ENCODE assay signal across 9 mouse cellular contexts in genomic region chr11:5542482-5543185, GRCm38 (mm10). TPM values are rescaled to one million over a fixed set of nuclear protein-coding genes. Genes with fewer than 3 reads are reported as not detected.
DNase-seq lines count a peak whose midpoint lies in the region; ATAC-seq and TF ChIP-seq lines count a peak whose summit lies in the region.
"Had no signal": no experiment of that assay in that cellular context is flagged by ENCODE, and none has a peak within 500 bp of the region (broad histone marks: within the 10 kb centered on the region; RNA-seq: fewer than 3 reads in every experiment).

No protein-coding gene starts in this region.

- H3K9me3 ChIP-seq in heart, embryonic 14.5 days (ENCODE audit: control insufficient read depth, low read length), result no peaks in the 10 kb centered on the region
- H3K9me3 ChIP-seq in hindbrain, embryonic 12.5 days (replicated peaks), result no peaks in the 10 kb centered on the region
- H3K9me3 ChIP-seq in midbrain, embryonic 10.5 days (replicated peaks), result no peaks in the 10 kb centered on the region

- peaks cover 3 to 12% of the 10 kb centered on the region in 2 experiments; a peak in 3 of 4 replicates for H3K4me1 ChIP-seq in heart, embryonic 14.5 days (ENCODE audit: control insufficient read depth in 2 of 2, insufficient read depth in 2 of 2, low read length in 2 of 2)
- H3K4me1 ChIP-seq in bone marrow macrophage, adult 2 months (ENCODE audit: control insufficient read depth, insufficient read depth, low read length), result peaks cover 28% of the 10 kb centered on the region
- H3K4me1 ChIP-seq in hindbrain, embryonic 12.5 days, result peaks cover 12% of the 10 kb centered on the region
- peaks cover 32% of the 10 kb centered on the region for H3K4me1 ChIP-seq in midbrain, embryonic 10.5 days

- intact Hi-C loops in left cerebral cortex, postnatal 36 days (cut with DNase I), result loop anchor here (2.0 kb wide), 1 partner anchor 22 kb away; the partner anchor contains the start of gene Xbp1

- H3K9ac ChIP-seq in heart, embryonic 14.5 days (ENCODE audit: low read length), result no peak overlapping the region
- no peak overlapping the region for H3K9ac ChIP-seq in hindbrain, embryonic 12.5 days

- no peak for DNase-seq in heart, postnatal 4 days
- no peak for DNase-seq in midbrain, embryonic 10.5 days (ENCODE audit: low spot score)
- no peak for DNase-seq in adrenal gland, adult 18-20 months (ENCODE audit: low spot score in 2 of 2)
- DNase-seq in gastrocnemius, postnatal 4 days (ENCODE audit: low spot score in 2 of 2), result no peak
- DNase-seq in left cerebral cortex, postnatal 36 days (ENCODE audit: low spot score in 2 of 2), result no peak

- WGBS in heart, embryonic 14.5 days, result 51% methylated on average over 5 of the region's 5 CpGs
- 55% methylated on average over 5 of the region's 5 CpGs for WGBS in hindbrain, embryonic 12.5 days
- 58% methylated on average over 5 of the region's 5 CpGs for WGBS in midbrain, embryonic 10.5 days

- peaks cover 18% of the 10 kb centered on the region for H3K36me3 ChIP-seq in heart, embryonic 14.5 days (ENCODE audit: control insufficient read depth, insufficient read depth, low read length)
- no peaks in the 10 kb centered on the region for H3K36me3 ChIP-seq in hindbrain, embryonic 12.5 days
- peaks cover 24% of the 10 kb centered on the region for H3K36me3 ChIP-seq in midbrain, embryonic 10.5 days

- no peak for TF ChIP-seq CTCF in bone marrow macrophage, adult 2 months (IDR thresholded peaks at IDR 0.05; ENCODE audit: low read depth, low read length)

- H3K4me2 ChIP-seq in heart, embryonic 14.5 days (ENCODE audit: low read length), result peak overlapping the region; percentile 60
- peak overlapping the region; percentile 82 for H3K4me2 ChIP-seq in hindbrain, embryonic 12.5 days (replicated peaks)

- no peak; the same call in 1 of the 2 replicates for ATAC-seq in heart, embryonic 14.5 days (ENCODE audit: insufficient number of reproducible peaks, insufficient read depth, low FRiP score, low read depth)
- no peak for ATAC-seq in hindbrain, embryonic 12.5 days (ENCODE audit: low FRiP score)

- no peak overlapping the region for H3K4me3 ChIP-seq in heart, embryonic 14.5 days (ENCODE audit: control insufficient read depth in 1 of 2, insufficient read depth in 1 of 2, low read depth in 1 of 2, low read length in 2 of 2)
- peak overlapping the region; percentile 72 for H3K4me3 ChIP-seq in bone marrow macrophage, adult 2 months (ENCODE audit: insufficient read depth, low read length)
- peak overlapping the region; percentile 88 for H3K4me3 ChIP-seq in hindbrain, embryonic 12.5 days
- peak overlapping the region; percentile 87 for H3K4me3 ChIP-seq in midbrain, embryonic 10.5 days

- peak overlapping the region in 1 of 2 experiments; percentile 17; a peak in 1 of 4 replicates for H3K27ac ChIP-seq in heart, embryonic 14.5 days (replicated peaks in 1 of 2; ENCODE audit: control insufficient read depth in 1 of 2, insufficient read depth in 1 of 2, low read depth in 2 of 2, low read length in 2 of 2)
- no peak overlapping the region for H3K27ac ChIP-seq in bone marrow macrophage, adult 2 months (ENCODE audit: insufficient read depth, low read depth, low read length)
- no peak overlapping the region; the same call in 1 of the 2 replicates for H3K27ac ChIP-seq in hindbrain, embryonic 12.5 days
- H3K27ac ChIP-seq in midbrain, embryonic 10.5 days (replicated peaks), result peak overlapping the region; percentile 92

- no peaks in the 10 kb centered on the region for H3K27me3 ChIP-seq in heart, embryonic 14.5 days (ENCODE audit: control insufficient read depth, insufficient read depth, low read length)
- no peaks in the 10 kb centered on the region for H3K27me3 ChIP-seq in hindbrain, embryonic 12.5 days
- no peaks in the 10 kb centered on the region for H3K27me3 ChIP-seq in midbrain, embryonic 10.5 days (ENCODE audit: low read depth, poor library complexity, severe bottlenecking)

- no peak for TF ChIP-seq POLR2A in bone marrow macrophage, adult 2 months (IDR thresholded peaks at IDR 0.05; ENCODE audit: borderline replicate concordance, low read depth, low read length)

RNA-seq across cellular contexts. Expression of gene Ccdc117, which starts 0.6 kb away (rescaled TPM):
- polyA plus RNA-seq in heart, embryonic 14.5 days (2014; fragmentation: Nextera tagmentation; extraction: Ambion mirVana), result 12.5 and 12.6 TPM in 2 replicates
- total RNA-seq in heart, postnatal 4 days (2021), result 10 to 100 TPM; 11.3 to 14.1 TPM
- 13.6 and 16.6 TPM in 2 replicates for polyA plus RNA-seq in bone marrow macrophage, adult 2 months (2012; ENCODE audit: insufficient read depth, insufficient read length, missing spikeins)
- 23.1 and 25.3 TPM in 2 replicates for polyA plus RNA-seq in hindbrain, embryonic 12.5 days (2016; fragmentation: Nextera tagmentation; extraction: Ambion mirVana)
- 21.3 and 22.6 TPM in 2 replicates for polyA plus RNA-seq in midbrain, embryonic 10.5 days (2016; fragmentation: Nextera tagmentation; extraction: Ambion mirVana)
- 10 to 100 TPM; 37.8 to 47.4 TPM for total RNA-seq in adrenal gland, adult 18-20 months (2021)
- 10 to 100 TPM; 15.7 to 16.0 TPM for total RNA-seq in gastrocnemius, postnatal 4 days (2021)
- total RNA-seq in left cerebral cortex, postnatal 36 days (2021), result 10 to 100 TPM; 11.2 to 14.6 TPM

RNA-seq across cellular contexts. Expression of gene Xbp1, which starts 22.2 kb away (rescaled TPM):
- polyA plus RNA-seq in heart, embryonic 14.5 days (2014; fragmentation: Nextera tagmentation; extraction: Ambion mirVana), result 114 and 121 TPM in 2 replicates
- 10 to 100 TPM; 51.2 to 65.4 TPM for total RNA-seq in heart, postnatal 4 days (2021)
- polyA plus RNA-seq in bone marrow macrophage, adult 2 months (2012; ENCODE audit: insufficient read depth, insufficient read length, missing spikeins), result 133 and 140 TPM in 2 replicates
- 135 and 146 TPM in 2 replicates for polyA plus RNA-seq in hindbrain, embryonic 12.5 days (2016; fragmentation: Nextera tagmentation; extraction: Ambion mirVana)
- 106 and 131 TPM in 2 replicates for polyA plus RNA-seq in midbrain, embryonic 10.5 days (2016; fragmentation: Nextera tagmentation; extraction: Ambion mirVana)
- total RNA-seq in adrenal gland, adult 18-20 months (2021), result 100 to 1,000 TPM; 144 to 206 TPM
- 10 to 100 TPM; 80.7 to 86.6 TPM for total RNA-seq in gastrocnemius, postnatal 4 days (2021)
- total RNA-seq in left cerebral cortex, postnatal 36 days (2021), result 100 to 1,000 TPM in 1 of 2 experiments, 10 to 100 TPM in 1; 88.6 to 102 TPM

RNA-seq across cellular contexts. Expression of gene Ankrd36, which starts 26.9 kb away (rescaled TPM):
- not detected in 2 replicates for polyA plus RNA-seq in heart, embryonic 14.5 days (2014; fragmentation: Nextera tagmentation; extraction: Ambion mirVana)
- not detected for total RNA-seq in heart, postnatal 4 days (2021)
- not detected in 2 replicates for polyA plus RNA-seq in bone marrow macrophage, adult 2 months (2012; ENCODE audit: insufficient read depth, insufficient read length, missing spikeins)
- polyA plus RNA-seq in hindbrain, embryonic 12.5 days (2016; fragmentation: Nextera tagmentation; extraction: Ambion mirVana), result 0.15 TPM in 1 of 2 replicates, not detected in the other
- polyA plus RNA-seq in midbrain, embryonic 10.5 days (2016; fragmentation: Nextera tagmentation; extraction: Ambion mirVana), result 0.11 TPM in 1 of 2 replicates, not detected in the other
- total RNA-seq in adrenal gland, adult 18-20 months (2021), result not detected
- total RNA-seq in gastrocnemius, postnatal 4 days (2021), result not detected
- not detected for total RNA-seq in left cerebral cortex, postnatal 36 days (2021)
- total RNA-seq: common myeloid progenitor, adult 5-6 weeks had no signal

Comparison
In these comparisons a context has a peak if more than half of its experiments do, and no peak if none do; other contexts are left out.
1. H3K4me3 ChIP-seq: peak in bone marrow macrophage, adult 2 months (single experiment), hindbrain, embryonic 12.5 days (single experiment) and midbrain, embryonic 10.5 days (single experiment); none in heart, embryonic 14.5 days (0 of 2).